In the genomic region with DNA sequence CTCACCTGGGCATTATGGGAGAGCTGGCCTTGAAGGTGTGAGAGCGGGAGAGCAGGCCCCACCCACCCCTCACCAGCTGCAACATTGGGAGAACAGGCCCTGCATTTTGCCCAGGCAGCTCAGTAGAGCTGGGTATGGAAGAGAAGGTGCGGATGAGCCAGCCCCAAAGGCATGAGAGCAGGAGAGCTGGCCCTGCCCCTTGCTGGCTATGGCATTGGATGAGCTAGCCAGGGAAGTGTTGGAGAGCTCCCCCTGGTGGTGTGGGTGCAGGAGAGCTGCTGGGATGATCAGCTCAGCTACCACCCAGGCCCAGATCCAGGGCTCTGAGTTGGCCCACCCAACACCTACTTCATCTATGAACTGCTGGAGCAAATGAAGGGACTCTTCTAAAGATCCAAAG, we compare ENCODE assay signal across 16 mouse cellular contexts. TPM values are rescaled to one million over a fixed set of nuclear protein-coding genes. Genes with fewer than 3 reads are reported as not detected.
A peak's percentile ranks its signal among the peaks of the same experiment; 100 is the strongest.
DNase-seq lines count a peak whose midpoint lies in the region; ATAC-seq and TF ChIP-seq lines count a peak whose summit lies in the region.
"Had no signal": no experiment of that assay in that cellular context is flagged by ENCODE, and none has a peak within 500 bp of the region (broad histone marks: within the 10 kb centered on the region; RNA-seq: fewer than 3 reads in every experiment).

No protein-coding gene starts in this region.

- in situ Hi-C loops in CH12.LX (cut with MboI; ENCODE audit: low pct_ligation_motif_present, low pct_unique_long_range_greater_than_20kb, low sequenced_read_pairs), result no loop called here

- peak; percentile 41 for TF ChIP-seq CTCF in left cerebral cortex, adult 2 months (IDR thresholded peaks at IDR 0.05)
- TF ChIP-seq CTCF in CH12.LX (conservative IDR thresholded peaks at IDR 0.05 in 1 of 2, IDR thresholded peaks at IDR 0.05 in 1 of 2; ENCODE audit: low read depth in 2 of 2, low read length in 2 of 2), result peak in 1 of 2 experiments; percentile 30; a peak in 2 of 4 replicates

- no peak; the same call in 1 of the 2 replicates for TF ChIP-seq RAD21 in CH12.LX (IDR thresholded peaks at IDR 0.05; ENCODE audit: low read depth, low read length)

- dilution Hi-C loops in CH12.LX (cut with MboI; ENCODE audit: extremely low pct_ligation_motif_present, extremely low pct_unique_long_range_greater_than_20kb, low sequenced_read_pairs), result no loop called here

- ATAC-seq in monocyte, adult 5-6 weeks (replicated peaks; ENCODE audit: insufficient number of reproducible peaks, low FRiP score, low TSS enrichment, poor library complexity, severe bottlenecking), result no peak
- ATAC-seq: midbrain, embryonic 13.5 days had no signal

- no peaks in the 10 kb centered on the region for H3K4me1 ChIP-seq in CH12.LX (ENCODE audit: control insufficient read depth in 1 of 2, insufficient read depth in 2 of 2)
- H3K4me1 ChIP-seq: hindbrain, embryonic 13.5 days; limb, embryonic 12.5 days; midbrain, embryonic 13.5 days; neural tube, embryonic 13.5 days had no signal

- H3K27ac ChIP-seq in left cerebral cortex, adult 2 months, result no peak overlapping the region
- no peak overlapping the region for H3K27ac ChIP-seq in CH12.LX (ENCODE audit: insufficient read depth, low read depth)
- H3K27ac ChIP-seq: heart, embryonic 10.5 days; hindbrain, embryonic 13.5 days; limb, embryonic 12.5 days; midbrain, embryonic 13.5 days; neural tube, embryonic 13.5 days had no signal

- H3K4me2 ChIP-seq in CH12.LX (ENCODE audit: insufficient read depth, low read depth, poor library complexity, severe bottlenecking), result no peak overlapping the region
- H3K4me2 ChIP-seq: hindbrain, embryonic 13.5 days; limb, embryonic 12.5 days; midbrain, embryonic 13.5 days; neural tube, embryonic 13.5 days had no signal

- no peaks in the 10 kb centered on the region for H3K27me3 ChIP-seq in CH12.LX (replicated peaks)
- H3K27me3 ChIP-seq: hindbrain, embryonic 13.5 days; limb, embryonic 12.5 days; midbrain, embryonic 13.5 days; neural tube, embryonic 13.5 days had no signal

- peak; percentile 19 to 50 for DNase-seq in adrenal gland, adult (ENCODE audit: inconsistent age in 2 of 2, low spot score in 1 of 2)
- no peak for DNase-seq in adrenal gland, adult 8-10 months
- no peak for DNase-seq in left cerebral cortex, adult 2 months (ENCODE audit: extremely low spot score in 1 of 2, low spot score in 2 of 2)
- no peak for DNase-seq in left cerebral cortex, postnatal 25 days (ENCODE audit: low spot score in 2 of 2)
- DNase-seq in CH12.LX (ENCODE audit: extremely low read depth), result peak; percentile 9
- DNase-seq in cerebellum, adult 8-10 months, result peak; percentile 6
- no peak for DNase-seq in spleen, postnatal 10 days (ENCODE audit: low spot score in 2 of 2)
- DNase-seq: kidney, adult 9 months; lung, postnatal 14 days; retina, postnatal 1 day had no signal

- intact Hi-C loops in left cerebral cortex, adult 2 months (cut with DNase I), result loop anchor here (10.0 kb wide), 1 partner anchor 797 kb away; no protein-coding TSS in a partner anchor
- intact Hi-C loops in left cerebral cortex, postnatal 25 days (cut with DNase I), result no loop called here

- no peak for TF ChIP-seq EP300 in CH12.LX (IDR thresholded peaks at IDR 0.05; ENCODE audit: low read length)

- no peak overlapping the region for H3K9ac ChIP-seq in CH12.LX (ENCODE audit: insufficient read depth, low read depth)
- H3K9ac ChIP-seq: hindbrain, embryonic 13.5 days; limb, embryonic 12.5 days; midbrain, embryonic 13.5 days; neural tube, embryonic 13.5 days had no signal

- no peak for TF ChIP-seq POLR2A in CH12.LX (IDR thresholded peaks at IDR 0.05; ENCODE audit: low read depth, low read length)

- no peaks in the 10 kb centered on the region for H3K79me2 ChIP-seq in CH12.LX (replicated peaks; ENCODE audit: control insufficient read depth, extremely low read depth, insufficient read depth, poor library complexity, severe bottlenecking)

- H3K36me3 ChIP-seq in CH12.LX (replicated peaks in 1 of 2; ENCODE audit: control insufficient read depth in 1 of 2, insufficient read depth in 1 of 2, low read length in 1 of 2), result no peaks in the 10 kb centered on the region
- H3K36me3 ChIP-seq: heart, embryonic 10.5 days; hindbrain, embryonic 13.5 days; limb, embryonic 12.5 days; midbrain, embryonic 13.5 days; neural tube, embryonic 13.5 days had no signal

- no peak overlapping the region for H3K4me3 ChIP-seq in left cerebral cortex, adult 2 months
- no peak overlapping the region for H3K4me3 ChIP-seq in CH12.LX (replicated peaks in 1 of 3; ENCODE audit: low read depth in 2 of 3, low read length in 2 of 3, poor library complexity in 1 of 3)
- H3K4me3 ChIP-seq: heart, embryonic 10.5 days; hindbrain, embryonic 13.5 days; limb, embryonic 12.5 days; midbrain, embryonic 13.5 days; neural tube, embryonic 13.5 days had no signal

- no peaks in the 10 kb centered on the region for H3K9me3 ChIP-seq in CH12.LX (replicated peaks; ENCODE audit: low read length)
- H3K9me3 ChIP-seq: heart, embryonic 10.5 days; hindbrain, embryonic 13.5 days; limb, embryonic 12.5 days; midbrain, embryonic 13.5 days; neural tube, embryonic 13.5 days had no signal

TF ChIP-seq in CH12.LX, 34 proteins besides CTCF, POLR2A, EP300 and RAD21:
- TF ChIP-seq PAX5 (IDR thresholded peaks at IDR 0.05; ENCODE audit: low read length), result no peak
- no peak for TF ChIP-seq NELFE (IDR thresholded peaks at IDR 0.05; ENCODE audit: low read depth, low read length)

RNA-seq across cellular contexts. Expression of gene 1500009L16Rik, which starts 34.5 kb away (rescaled TPM):
- total RNA-seq in adrenal gland, adult 8-10 months (2022), result 10 to 100 TPM; 15.5 to 38.8 (median 25.8) TPM
- 10 to 100 TPM; 19.4 TPM for total RNA-seq in left cerebral cortex, adult 2 months (2021)
- total RNA-seq in left cerebral cortex, postnatal 25 days (2021), result 10 to 100 TPM; 13.3 to 21.9 TPM
- total RNA-seq in CH12.LX (2012; rRNA removed) (0.34 and 1.0 TPM in 2 replicates), CH12.LX (2014; rRNA removed) (1.2 and 1.3 TPM in 2 replicates)
- 0.89 and 1.4 TPM in 2 replicates for polyA plus RNA-seq in CH12.LX (2012; ENCODE audit: insufficient read length, low read depth)
- not detected in 3 replicates for total RNA-seq in monocyte, adult 5-6 weeks (2017)

RNA-seq across cellular contexts. Expression of gene Appl2, which starts 39.7 kb away (rescaled TPM):
- 100 to 1,000 TPM in 3 of 4 experiments, 10 to 100 TPM in 1; 86.1 to 199 (median 103) TPM for total RNA-seq in adrenal gland, adult 8-10 months (2022)
- total RNA-seq in left cerebral cortex, adult 2 months (2021), result 10 to 100 TPM; 67.8 to 69.2 TPM
- total RNA-seq in left cerebral cortex, postnatal 25 days (2021), result 10 to 100 TPM; 49.6 to 56.0 TPM
- total RNA-seq in CH12.LX (2012; rRNA removed) (10.2 and 11.9 TPM in 2 replicates), CH12.LX (2014; rRNA removed) (14.9 and 15.8 TPM in 2 replicates)
- 11.8 and 13.5 TPM in 2 replicates for polyA plus RNA-seq in CH12.LX (2012; ENCODE audit: insufficient read length, low read depth)
- 67.6 to 78.1 TPM (median 77.7 TPM) in 3 replicates for total RNA-seq in monocyte, adult 5-6 weeks (2017)

Comparison
In these comparisons a context has a peak if more than half of its experiments do, and no peak if none do; other contexts are left out.
1. DNase-seq: peak in adrenal gland, adult (2 of 2), CH12.LX (single experiment) and cerebellum, adult 8-10 months (single experiment); none in adrenal gland, adult 8-10 months (single experiment), left cerebral cortex, adult 2 months (0 of 2), left cerebral cortex, postnatal 25 days (0 of 2) and spleen, postnatal 10 days (0 of 2).
2. RNA of gene 1500009L16Rik, which starts 34.5 kb away (total RNA-seq): 15.5 to 38.8 TPM in adrenal gland, adult 8-10 months, 13.3 to 21.9 TPM in left cerebral cortex, postnatal 25 days and 19.4 TPM in left cerebral cortex, adult 2 months; 0.34 to 1.3 TPM in CH12.LX and not detected in monocyte, adult 5-6 weeks; every median in the first group is over 4 times any median in the second.